Mouse (Mus musculus) Patski (cell line): Measurements from ENCODE around the gene Krt83. TPM values are rescaled to one million over a fixed set of nuclear protein-coding genes. Genes with fewer than 3 reads are reported as not detected.

ENCODE experiments used
- ATAC-seq: fragments of 100-300 bp; one replicate; pipeline ENCODE4 v1.8.0; 2021
- CTCF ChIA-PET: fragments of 350-600 bp; sonication (Branson Sonifier 250); formaldehyde crosslinking; loops from one replicate; lab custom pipeline; 2022; ENCODE audit warnings: inconsistent platforms; lab: Charles Lee
- POLR2A ChIA-PET: fragments of 350-600 bp; sonication (Branson Sonifier 250); formaldehyde crosslinking; loops from one replicate; lab custom pipeline; 2022; ENCODE audit warnings: antibody characterized with exemption, inconsistent platforms; lab: Charles Lee
- DNase-seq: peaks from one replicate; pipeline ENCODE4 v3.0.0-alpha.2; 2011; ENCODE audit warnings: low read depth, low spot score
- H3K27me3 ChIP-seq: fragments of 371-371 bp; one replicate; pipeline ENCODE4 v1.5.1; 2021
- CTCF ChIP-seq: fragments of 100-300 bp; IDR thresholded peaks from one replicate; pipeline ENCODE4 v1.5.1; 2021
- in situ Hi-C: fragments of 300-500 bp; cut with MboI; formaldehyde crosslinking; loops from 3 replicates; pipeline ENCODE4 v1.11.1; 2018; ENCODE audit warnings: low pct_unique_long_range_greater_than_20kb, mixed read lengths
- polyA plus RNA-seq: library from polyadenylated mRNA; unstranded; gene quantifications from one replicate; pipeline ENCODE4 v1.2.3, GENCODE M21; 2021

Gene Krt83
- polyA plus RNA-seq, 1 experiment from 2014 or later = not detected

- DNase-seq = no peak
- peak; percentile 71 for TF ChIP-seq CTCF
- ChIA-PET CTCF (interaction anchor here (1.4 kb wide), 1 partner anchor 9 kb away, joined by 4 read pairs; no protein-coding TSS in a partner anchor), POLR2A (no interaction called here)
- in situ Hi-C loops = no loop called here
- ATAC-seq = no peak
- no peaks in the 10 kb centered on the region for H3K27me3 ChIP-seq
Measured at GRCm38 (mm10) chr15:101453093-101453736, 38.1 kb downstream of the Krt83 start.

GRCm38 (mm10) chr15:101447444-101447843 is 43.9 kb downstream of the Krt83 start, which contains the start of gene Krt88:
TSS of gene Krt88 (plus strand) at chr15:101447744.
- in situ Hi-C loops = no loop called here
- CTCF ChIA-PET = no interaction called here
- DNase-seq (no peak), ATAC-seq (no peak)
- no peaks in the 10 kb centered on the region for H3K27me3 ChIP-seq
- TF ChIP-seq CTCF = no peak
- POLR2A ChIA-PET = no interaction called here

GRCm38 (mm10) chr15:101446572-101446971 is 44.7 kb downstream of the Krt83 start:
- no peaks in the 10 kb centered on the region for H3K27me3 ChIP-seq
- in situ Hi-C loops = no loop called here
- ATAC-seq (no peak), DNase-seq (no peak)
- no peak for TF ChIP-seq CTCF
- ChIA-PET POLR2A (no interaction called here), CTCF (interaction anchor here (1.3 kb wide), 1 partner anchor 10 kb away, joined by 3 read pairs; no protein-coding TSS in a partner anchor)

GRCm38 (mm10) chr15:101440837-101441236 is 50.5 kb downstream of the Krt83 start:
- H3K27me3 ChIP-seq = peaks cover 20% of the 10 kb centered on the region
- ATAC-seq (no peak), DNase-seq (no peak)
- POLR2A ChIA-PET = no interaction called here
- in situ Hi-C loops = no loop called here
- CTCF ChIA-PET = no interaction called here
- TF ChIP-seq CTCF = no peak

- H3K27me3 ChIP-seq = peaks cover 20% of the 10 kb centered on the region
- in situ Hi-C loops = no loop called here
Measured at GRCm38 (mm10) chr15:101438555-101438954, 52.8 kb downstream of the Krt83 start, which contains the start of gene Krt87. TSS of gene Krt87 (minus strand) at chr15:101438804.

GRCm38 (mm10) chr15:101436611-101437010 is 54.7 kb downstream of the Krt83 start:
- POLR2A ChIA-PET = no interaction called here

More at GRCm38 (mm10) chr15:101438555-101438954, 52.8 kb downstream of the Krt83 start, which contains the start of gene Krt87:
- ChIA-PET POLR2A (no interaction called here), CTCF (no interaction called here)
- no peak for DNase-seq
- ATAC-seq = no peak
- TF ChIP-seq CTCF = no peak

More at GRCm38 (mm10) chr15:101436611-101437010, 54.7 kb downstream of the Krt83 start:
- CTCF ChIA-PET = no interaction called here
- in situ Hi-C loops = no loop called here
- TF ChIP-seq CTCF = no peak
- peaks cover 20% of the 10 kb centered on the region for H3K27me3 ChIP-seq
- ATAC-seq = no peak
- DNase-seq = no peak

Other genes starting within 250 kb of the Krt83 start
- 2.2 TPM for gene Nr4a1, start 237.2 kb downstream of the Krt83 start, polyA plus RNA-seq
- gene Atg101, start 207.2 kb downstream of the Krt83 start, polyA plus RNA-seq = 48.6 TPM
- not detected for gene 6030408B16Rik, start 198.3 kb downstream of the Krt83 start, polyA plus RNA-seq
- gene Krt80, start 121.3 kb downstream of the Krt83 start, polyA plus RNA-seq = 16.7 TPM
- gene Krt7, start 80.5 kb downstream of the Krt83 start, polyA plus RNA-seq = 5.1 TPM
- not detected for gene Krt87, start 52.7 kb downstream of the Krt83 start, polyA plus RNA-seq
- not detected for gene Krt88, start 43.8 kb downstream of the Krt83 start, polyA plus RNA-seq
- not detected for gene Krt81, start 27.8 kb downstream of the Krt83 start, polyA plus RNA-seq
- not detected for gene Krt86, start 18.0 kb downstream of the Krt83 start, polyA plus RNA-seq
- not detected for gene Gm49425, start 25.7 kb upstream of the Krt83 start, polyA plus RNA-seq
- gene Krt84, start 41.3 kb upstream of the Krt83 start, polyA plus RNA-seq = not detected
- not detected for gene Krt82, start 59.2 kb upstream of the Krt83 start, polyA plus RNA-seq
- gene Krt90, start 71.4 kb upstream of the Krt83 start, polyA plus RNA-seq = 0.27 TPM
- gene Krt75, start 82.4 kb upstream of the Krt83 start, polyA plus RNA-seq = not detected
- gene Gm5414, start 136.7 kb upstream of the Krt83 start, polyA plus RNA-seq = not detected
- not detected for gene Gm5478, start 155.9 kb upstream of the Krt83 start, polyA plus RNA-seq
- not detected for gene Krt6b, start 188.8 kb upstream of the Krt83 start, polyA plus RNA-seq
- not detected for gene Krt6a, start 202.8 kb upstream of the Krt83 start, polyA plus RNA-seq
- 0.03 TPM for gene Krt5, start 221.4 kb upstream of the Krt83 start, polyA plus RNA-seq